Mouse (Mus musculus) megakaryocyte-erythroid progenitor cell, adult 5-6 weeks (primary cell): ENCODE measurements around the gene Ech1. TPM values are rescaled to one million over a fixed set of nuclear protein-coding genes. Genes with fewer than 3 reads are reported as not detected.

ENCODE experiments used
- ATAC-seq: replicated peaks from 2 replicates; pipeline ENCODE4 v1.8.0; 2016; ENCODE audit warnings: mild to moderate bottlenecking, inconsistent platforms; ENCODE audit not compliant: severe bottlenecking, poor library complexity, low FRiP score, low TSS enrichment
- total RNA-seq, 2 experiments: library from RNA; stranded (forward) in 1 of 2; stranded (reverse) in 1 of 2; fragments of 200-1000, 215-1000 nt in 1 of 2; fragments of >200 nt in 1 of 2; fragmentation: Nextera tagmentation in 1 of 2; gene quantifications; 2 replicates each; pipeline ENCODE4 v1.2.3; 2014 to 2017

Ech1 gene
- total RNA-seq (2014; fragmentation: Nextera tagmentation) (119 and 130 TPM in 2 replicates), total RNA-seq (2017) (85.5 and 95.0 TPM in 2 replicates)

- ATAC-seq: peak; percentile 78
These were observed at the start of gene Ech1 for GRCm38 (mm10) chr7:28824941-28825685. TSS of gene Ech1 (plus strand) at chr7:28825217.

- ATAC-seq: no peak
These were observed 46.2 kb upstream of the Ech1 start for GRCm38 (mm10) chr7:28778825-28779224.

DNA sequence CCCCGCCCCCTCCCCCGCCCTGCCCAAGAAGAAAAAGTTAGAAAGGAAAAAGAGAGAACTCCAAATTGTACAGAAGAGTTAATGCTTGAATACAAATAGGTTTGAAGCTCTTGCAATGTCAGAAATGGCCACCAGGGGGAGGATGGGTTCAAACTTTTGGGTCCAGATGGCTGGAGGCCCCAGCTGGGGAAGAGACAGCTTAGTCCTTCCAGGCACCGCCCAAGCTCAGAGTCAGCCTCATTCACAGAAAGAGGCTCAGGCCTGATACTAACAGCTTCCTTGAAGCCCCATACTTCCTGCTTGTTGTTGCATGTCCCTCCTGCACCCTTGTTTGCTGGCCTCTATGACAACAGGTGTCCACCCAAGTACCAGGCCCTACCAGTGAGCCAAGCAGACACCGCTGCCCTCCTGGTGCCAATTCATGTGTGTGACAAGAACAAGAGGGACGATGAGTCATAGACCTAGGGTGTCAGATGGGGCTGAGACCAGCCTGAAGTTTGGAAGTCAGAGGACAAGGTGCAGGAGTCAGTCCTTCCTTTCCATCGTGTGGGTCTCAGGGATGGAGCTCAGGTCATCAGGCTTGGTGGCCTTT, 44.9 kb upstream of the Ech1 start:
- ATAC-seq: peak; percentile 72

DNA sequence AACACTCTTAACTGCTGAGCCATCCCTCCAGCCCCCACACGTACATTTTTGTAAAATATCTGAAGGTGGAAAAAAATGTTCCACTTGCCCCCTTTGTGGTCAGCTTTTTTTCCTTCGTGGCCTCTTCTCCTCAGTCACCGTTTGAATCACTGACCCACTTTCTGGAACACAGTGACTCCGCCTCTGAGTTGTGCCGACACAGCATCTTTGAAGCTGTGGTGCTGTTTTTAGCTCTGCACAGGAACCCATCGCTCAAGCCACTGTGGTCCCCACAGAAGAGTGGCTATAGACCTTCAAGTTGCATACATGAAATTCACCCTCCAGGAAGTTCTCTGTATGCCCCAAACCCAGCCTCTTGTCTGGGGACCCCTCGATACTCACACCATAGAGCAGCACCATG, 44.2 kb upstream of the Ech1 start:
- no peak for ATAC-seq

DNA sequence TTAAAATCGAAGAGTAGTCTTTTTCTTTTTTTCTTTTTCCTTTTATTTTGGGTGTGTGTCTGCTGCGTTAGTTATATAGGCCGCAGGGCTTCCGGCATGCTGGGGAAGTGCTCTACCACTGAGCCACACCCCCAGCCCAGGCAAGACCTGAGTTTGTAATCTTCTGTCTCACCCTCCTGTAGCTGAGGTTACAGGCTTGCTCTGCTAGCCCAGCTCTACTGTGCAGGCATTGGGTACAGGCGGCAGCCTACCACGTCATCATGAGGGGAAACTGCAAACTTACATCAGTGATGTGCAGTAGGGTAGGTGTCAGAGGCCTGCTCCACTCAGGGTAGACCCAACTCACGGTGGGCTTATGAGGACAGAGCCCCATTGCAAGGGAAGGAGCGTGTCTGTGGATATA, 43.8 kb upstream of the Ech1 start:
- peak; percentile 24; the same call in 1 of the 2 replicates for ATAC-seq

DNA sequence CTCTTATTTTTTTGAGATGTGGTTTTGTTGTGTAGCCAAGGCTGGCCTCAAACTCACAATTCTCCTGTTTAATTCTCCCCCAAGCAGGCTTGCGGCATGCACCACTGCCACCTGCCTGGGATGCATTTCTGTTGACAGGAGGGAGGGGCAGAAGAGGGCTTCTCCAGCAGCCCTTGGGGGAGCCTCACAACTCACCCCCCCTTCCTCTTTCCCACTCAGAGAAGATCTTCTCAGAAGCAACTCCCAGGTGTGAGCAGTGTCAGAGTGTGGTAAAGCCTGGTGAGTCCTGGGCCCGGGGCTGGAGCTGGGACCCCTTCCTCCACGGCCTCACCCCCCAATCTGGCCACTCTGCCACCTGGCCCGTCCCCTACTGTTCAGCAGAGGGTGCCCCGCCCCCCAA, 39.9 kb upstream of the Ech1 start:
- no peak for ATAC-seq

DNA sequence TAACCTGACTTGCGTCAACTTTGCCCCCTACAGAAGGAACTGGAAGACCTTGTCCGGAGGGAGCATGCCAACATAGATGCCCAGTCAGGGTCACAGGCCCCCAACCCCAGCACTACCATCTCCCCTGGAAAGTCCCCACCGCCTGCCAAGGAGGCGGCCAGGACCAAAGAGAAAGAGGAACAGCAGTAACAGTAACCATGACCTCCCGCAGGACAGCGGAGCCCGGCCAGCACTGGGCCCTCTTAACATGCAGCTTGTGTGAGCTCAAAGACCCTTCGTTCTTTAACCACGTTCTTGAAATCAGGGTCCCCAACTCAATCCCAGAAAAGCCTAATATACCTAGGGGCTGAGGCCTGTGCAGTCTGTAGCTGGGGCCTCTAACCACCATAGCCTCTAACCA, 37.1 kb upstream of the Ech1 start:
- no peak for ATAC-seq

DNA sequence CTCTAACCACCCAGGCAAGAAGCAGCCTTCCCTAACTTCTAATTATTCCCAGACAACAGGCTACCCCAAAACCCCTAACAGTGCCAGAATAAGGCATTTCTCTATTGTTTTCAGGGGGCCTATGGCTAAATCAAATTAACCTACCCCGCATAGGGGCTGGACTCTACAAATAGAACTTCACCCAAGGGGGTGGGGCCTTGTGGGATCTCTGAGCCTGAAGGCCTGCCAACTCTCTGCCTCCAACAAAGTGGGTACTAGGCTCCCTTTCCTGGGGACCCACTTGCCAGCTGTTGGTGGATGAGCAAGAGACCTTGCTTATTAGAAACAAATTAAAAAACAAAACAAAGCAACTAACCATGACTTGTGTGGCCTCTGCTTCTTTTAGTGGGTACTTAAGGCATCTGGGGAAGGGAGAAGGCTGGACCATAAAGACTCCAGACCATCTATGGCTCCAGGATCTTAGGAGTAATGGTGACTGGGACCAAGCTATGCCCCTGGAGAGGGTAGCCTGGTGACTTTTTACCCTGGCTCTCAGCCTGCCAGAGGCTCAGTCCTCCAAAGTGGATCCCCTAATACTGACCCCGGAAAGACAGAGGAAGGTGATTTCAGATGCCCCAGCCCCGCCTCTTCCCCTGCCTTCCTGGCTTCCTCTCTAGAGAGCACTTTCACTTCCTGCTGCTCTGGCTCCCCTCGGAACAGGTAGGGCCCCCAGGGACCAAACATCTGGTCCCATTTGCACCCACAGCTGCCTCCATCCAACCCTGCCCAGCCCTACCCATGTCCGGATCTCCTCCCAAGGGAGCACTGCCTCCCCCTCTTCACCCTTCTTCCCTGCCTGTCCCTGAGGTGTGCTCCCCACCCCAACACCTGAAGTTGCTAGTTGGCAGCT, 36.5 kb upstream of the Ech1 start, which contains the start of gene Rinl:
Gene Rinl, plus strand, starts transcription at position 663 of the 889 bp plus-strand sequence.
- ATAC-seq: no peak

DNA sequence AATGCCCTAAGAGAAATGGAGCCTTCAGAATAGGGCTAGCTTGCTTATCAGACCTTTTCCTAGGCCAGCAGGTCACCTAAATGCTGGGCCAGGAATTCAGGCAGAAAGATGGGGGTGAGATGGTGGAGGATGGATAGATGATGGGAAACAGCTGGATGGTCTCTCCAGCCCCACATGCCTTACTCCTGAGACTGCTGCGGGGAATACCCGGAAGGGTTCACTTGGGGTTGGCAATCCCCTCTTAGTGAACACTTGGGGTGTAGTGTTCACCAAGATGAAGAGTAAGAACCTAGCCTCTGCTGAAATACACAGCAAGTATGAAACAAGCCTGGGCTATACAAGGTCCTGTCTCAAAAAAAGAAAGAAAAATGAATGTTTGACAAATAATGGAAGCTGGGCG, 35.8 kb upstream of the Ech1 start:
- ATAC-seq: no peak

DNA sequence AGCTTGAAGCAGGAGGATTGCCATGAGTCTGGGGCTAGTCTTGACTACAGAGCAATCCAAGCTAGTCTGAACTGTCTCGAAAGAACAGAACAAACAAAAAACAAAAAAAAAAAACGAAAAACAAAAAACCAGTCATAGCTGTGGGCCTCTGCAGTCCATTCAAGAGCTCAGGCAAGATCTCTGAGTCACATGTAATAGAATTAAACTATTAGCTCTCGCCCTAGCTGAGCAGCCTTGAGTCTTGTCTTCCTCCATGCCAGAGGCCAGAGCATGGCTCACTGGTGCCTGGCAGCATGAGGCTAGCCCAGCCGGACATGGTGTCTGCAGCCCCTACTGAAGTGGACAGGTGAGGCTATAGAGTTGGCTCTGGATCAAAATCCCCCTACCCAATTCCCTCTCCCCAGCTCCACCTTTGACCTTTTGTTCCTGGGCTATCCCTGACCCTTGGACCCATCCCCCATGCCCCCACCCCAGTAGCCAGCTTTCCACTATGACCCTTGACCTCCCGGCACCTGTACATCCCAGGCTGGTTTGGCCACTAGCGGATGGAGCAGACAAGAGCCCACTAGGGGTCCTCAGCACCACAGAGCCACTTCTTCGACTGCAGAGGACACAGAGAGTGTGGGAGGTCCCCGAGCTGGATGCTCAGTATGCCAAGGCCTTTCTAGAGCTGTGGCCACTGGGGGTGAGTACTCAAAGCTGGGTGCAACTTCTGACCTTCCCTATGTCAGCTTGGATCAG, 34.8 kb upstream of the Ech1 start:
- ATAC-seq: no peak

DNA sequence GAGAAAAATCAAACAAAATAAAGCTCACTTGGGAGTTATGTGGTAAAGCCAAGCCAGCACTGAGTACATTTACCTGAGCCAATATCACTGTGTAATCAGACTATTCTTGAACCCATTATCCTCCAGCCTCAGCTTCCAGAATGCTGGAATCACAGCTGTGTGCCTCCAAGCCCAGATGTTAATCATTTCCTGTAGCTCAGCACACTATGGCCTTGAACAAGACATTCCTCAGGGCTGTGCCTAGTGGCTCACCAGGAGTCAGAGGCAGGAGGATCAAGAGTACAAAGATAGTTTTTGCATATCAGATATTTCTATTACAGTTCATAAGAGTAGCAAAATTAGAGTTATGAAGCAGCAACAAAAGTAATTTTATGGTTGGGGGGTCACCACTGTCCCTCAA, 33.3 kb upstream of the Ech1 start:
- ATAC-seq: no peak

DNA sequence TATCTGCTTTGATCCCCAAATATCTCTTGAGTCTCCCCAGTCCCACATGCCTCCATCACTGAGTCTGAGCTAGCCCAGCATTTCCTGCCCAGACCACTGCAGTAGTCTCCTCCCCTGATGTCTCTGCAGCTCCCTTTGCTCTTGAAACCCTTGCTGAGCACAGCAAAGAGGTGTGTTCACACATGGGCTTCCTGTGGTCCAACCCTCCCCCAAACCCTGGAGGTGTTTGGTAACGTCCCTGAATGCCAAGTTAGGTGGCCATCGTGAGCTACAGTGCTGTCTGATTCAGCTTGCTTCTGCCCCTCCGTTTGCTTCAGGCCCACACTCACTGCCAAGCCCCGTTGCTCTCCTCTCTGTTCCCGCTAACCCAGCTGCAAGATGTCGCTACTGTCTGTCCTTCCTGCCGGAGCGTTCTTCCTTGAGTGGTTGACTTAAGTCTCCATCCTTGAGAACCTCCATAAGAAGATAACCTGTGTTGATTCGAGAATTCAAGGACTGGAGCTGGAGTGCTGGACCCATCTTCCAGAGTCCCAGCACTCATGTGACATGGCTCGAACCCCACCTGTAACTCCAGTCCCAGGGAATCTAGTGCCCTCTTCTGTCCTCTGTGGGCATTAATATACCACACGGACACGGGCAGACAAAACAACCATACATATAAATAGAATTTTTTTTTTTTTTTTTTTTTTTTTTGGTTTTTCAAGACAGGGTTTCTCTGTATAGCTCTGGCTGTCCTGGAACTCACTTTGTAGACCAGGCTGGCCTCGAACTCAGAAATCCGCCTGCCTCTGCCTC, 32.4 kb upstream of the Ech1 start:
- ATAC-seq: no peak

GRCm38 (mm10) chr7:28793834-28794233, 31.2 kb upstream of the Ech1 start:
- ATAC-seq: no peak

DNA sequence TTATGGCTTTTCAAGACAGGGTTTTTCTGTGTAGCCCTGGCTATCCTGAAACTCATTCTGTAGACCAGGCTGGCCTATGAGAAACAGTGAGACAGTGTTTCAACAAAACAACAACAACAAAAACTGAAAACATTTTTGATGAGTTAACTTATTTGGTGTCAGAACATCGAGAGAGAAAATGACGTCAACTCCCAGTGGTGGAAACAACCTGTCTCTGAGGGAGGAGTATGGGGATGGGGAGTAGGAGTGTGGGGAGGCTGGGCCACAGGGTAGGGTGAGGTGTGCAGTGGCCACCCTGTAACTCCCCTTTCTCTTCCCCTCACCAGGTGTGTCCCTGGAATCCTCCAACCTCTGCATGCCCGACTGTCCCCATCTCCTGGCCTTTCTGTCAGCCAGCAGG, 30.5 kb upstream of the Ech1 start:
- no peak for ATAC-seq

DNA sequence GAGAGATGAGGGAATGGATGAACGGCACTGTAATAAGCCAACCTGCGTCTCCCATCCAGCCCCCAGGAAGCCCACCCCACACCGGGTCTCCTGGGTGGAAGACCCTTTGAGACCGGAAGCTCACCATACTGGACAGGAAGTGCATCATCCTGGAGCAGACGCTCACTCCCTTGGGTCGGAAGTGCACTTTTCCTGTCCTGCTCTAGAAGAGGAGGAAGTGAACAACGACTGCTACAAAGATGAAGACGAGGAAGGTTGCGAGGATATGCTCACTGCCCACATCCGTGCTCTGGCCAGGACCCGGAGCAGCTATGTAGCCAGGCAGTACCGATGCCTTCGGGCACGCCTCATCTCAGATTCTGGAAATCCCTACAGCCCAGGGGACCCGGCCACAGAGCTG, 29.2 kb upstream of the Ech1 start:
- ATAC-seq: peak; percentile 28; the same call in 1 of the 2 replicates

DNA sequence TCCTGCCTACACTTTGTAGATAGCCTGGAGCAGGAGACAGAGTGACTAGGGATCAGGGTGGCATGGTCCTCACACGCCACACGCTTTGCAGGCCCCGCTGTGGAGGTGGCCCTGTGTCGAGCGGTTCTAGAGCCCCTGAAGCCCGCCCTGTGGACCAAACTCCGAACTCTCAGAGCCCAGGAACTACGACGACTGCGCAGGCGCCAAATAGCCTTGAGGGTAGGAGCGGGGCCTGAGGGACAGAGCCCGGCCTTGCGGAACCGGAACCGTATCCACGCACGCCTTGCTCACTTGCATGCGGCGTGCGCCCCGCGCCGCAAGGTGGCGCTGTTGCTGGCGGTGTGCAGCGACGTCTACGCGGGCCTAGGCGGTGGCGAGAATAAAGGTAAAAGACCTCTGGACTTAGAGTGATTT, 28.4 kb upstream of the Ech1 start:
- peak; percentile 79 for ATAC-seq

DNA sequence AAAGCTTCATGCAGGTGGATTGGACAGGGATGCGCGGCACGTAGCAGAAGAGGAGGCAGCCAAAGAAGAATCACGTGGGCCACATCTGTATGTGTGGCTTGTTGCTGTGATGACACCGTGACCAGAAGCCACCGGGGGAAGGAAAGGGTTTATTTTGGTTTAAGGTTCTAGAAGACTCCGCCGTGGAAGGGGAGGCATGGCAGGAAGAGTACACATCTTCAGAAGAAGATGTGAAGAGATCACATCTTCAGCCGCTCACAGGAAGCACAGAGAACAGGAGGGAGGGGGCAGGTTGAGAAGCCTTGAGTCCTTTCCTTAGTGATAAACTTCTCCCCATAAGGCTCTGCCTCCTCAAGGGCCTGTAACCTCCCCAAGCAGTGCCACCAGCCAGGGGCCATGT, 25.0 kb upstream of the Ech1 start:
- no peak for ATAC-seq

- ATAC-seq: no peak
These were observed 23.6 kb upstream of the Ech1 start for GRCm38 (mm10) chr7:28801451-28801850.
